Mouse (Mus musculus) hindbrain, embryonic 16.5 days (tissue): ENCODE data around the gene Zscan4d. TPM values are rescaled to one million over a fixed set of nuclear protein-coding genes. Genes with fewer than 3 reads are reported as not detected.
"Not testable (repeated sequence)": the region's sequence is repeated elsewhere in the genome, so short reads cannot be mapped to it uniquely, and the experiment has no call there.

ENCODE experiments used
- ATAC-seq: fragments of 200-750 bp; cut with Nextera tagmentation; 2 replicates; pipeline ENCODE4 v1.8.0; 2017; ENCODE audit warnings: moderate TSS enrichment, moderate library complexity
- H3K27ac ChIP-seq: fragments of 300-500 bp; sonication (generic); 2 replicates; pipeline ENCODE4 v1.5.1; 2014; ENCODE audit warnings: low read depth, mild to moderate bottlenecking, control low read depth, low read length, moderate library complexity
- H3K27me3 ChIP-seq: fragments of 300-500 bp; sonication (generic); replicated peaks from 2 replicates; pipeline ENCODE4 v1.6.1; 2014; ENCODE audit warnings: low read length; ENCODE audit not compliant: control insufficient read depth, insufficient read depth
- H3K36me3 ChIP-seq: fragments of 300-500 bp; sonication (generic); 2 replicates; pipeline ENCODE4 v1.6.1; 2014; ENCODE audit warnings: mild to moderate bottlenecking, low read length, moderate library complexity, mixed read lengths; ENCODE audit not compliant: control insufficient read depth, insufficient read depth
- H3K4me1 ChIP-seq: fragments of 300-500 bp; sonication (generic); 2 replicates; pipeline ENCODE4 v1.6.1; 2014; ENCODE audit warnings: low read depth, low read length; ENCODE audit not compliant: control insufficient read depth, insufficient read depth
- H3K4me2 ChIP-seq: fragments of 300-500 bp; sonication (generic); 2 replicates; pipeline ENCODE4 v1.6.1; 2014; ENCODE audit warnings: mild to moderate bottlenecking, low read length, control low read depth, moderate library complexity
- H3K4me3 ChIP-seq: fragments of 300-500 bp; sonication (generic); 2 replicates; pipeline ENCODE4 v1.5.1; 2014; ENCODE audit warnings: mild to moderate bottlenecking, low read length, control low read depth, moderate library complexity
- H3K9ac ChIP-seq: fragments of 300-500 bp; sonication (generic); 2 replicates; pipeline ENCODE4 v1.6.1; 2014; ENCODE audit warnings: low read depth, mild to moderate bottlenecking, control low read depth, low read length, moderate library complexity
- H3K9me3 ChIP-seq: fragments of 300-500 bp; sonication (generic); 2 replicates; pipeline ENCODE4 v1.6.1; 2014; ENCODE audit warnings: mild to moderate bottlenecking, low read length, moderate library complexity; ENCODE audit not compliant: control insufficient read depth
- WGBS: fragments of 180-500 bp; shearing (Covaris S2); extraction: QIAGEN DNeasy Blood & Tissue Kit; methylation state at CpG from one replicate; pipeline ENCODE4 v1.1.7; 2014; 5-methylcytosine and 5-hydroxymethylcytosine counted together
- polyA plus RNA-seq: library from polyadenylated mRNA; unstranded; fragments of >200 nt; fragmentation: Nextera tagmentation; extraction: Ambion mirVana; gene quantifications from 2 replicates; pipeline ENCODE4 v1.2.1, GENCODE M21; 2015

The Zscan4d gene
- polyA plus RNA-seq, result not detected in 2 replicates

- WGBS, result 87% methylated on average over 4 of the region's 4 CpGs
Observed at GRCm38 (mm10) chr7:11166059-11166458, at the start of gene Zscan4d. Gene Zscan4d, minus strand, starts transcription at chr7:11166159.

GRCm38 (mm10) chr7:11158036-11158435, 7.9 kb downstream of the Zscan4d start:
- H3K9me3 ChIP-seq, result peaks cover 12% of the 10 kb centered on the region
- not testable (repeated sequence) for H3K4me3 ChIP-seq, H3K27ac ChIP-seq, H3K27me3 ChIP-seq, H3K4me2 ChIP-seq, H3K36me3 ChIP-seq, H3K9ac ChIP-seq, H3K4me1 ChIP-seq, ATAC-seq
- WGBS, result 36% methylated on average over 6 of the region's 6 CpGs

More at GRCm38 (mm10) chr7:11166059-11166458, at the start of gene Zscan4d:
- not testable (repeated sequence) for H3K4me1 ChIP-seq, H3K9ac ChIP-seq, H3K4me2 ChIP-seq, H3K27me3 ChIP-seq, H3K9me3 ChIP-seq, ATAC-seq, H3K4me3 ChIP-seq, H3K36me3 ChIP-seq, H3K27ac ChIP-seq

Other genes starting within 250 kb of the Zscan4d start
- gene Zscan4c, start 160.4 kb downstream of the Zscan4d start, polyA plus RNA-seq, result not detected in 2 replicates
- not detected in 2 replicates for gene Zscan4-ps1, start 96.5 kb downstream of the Zscan4d start, polyA plus RNA-seq
- gene Zscan4e, start 144.5 kb upstream of the Zscan4d start, polyA plus RNA-seq, result not detected in 2 replicates
- not detected in 2 replicates for gene Zscan4f, start 231.8 kb upstream of the Zscan4d start, polyA plus RNA-seq